Mouse (Mus musculus): ENCODE measurements around the gene Dcst1. TPM values are rescaled to one million over a fixed set of nuclear protein-coding genes. Genes with fewer than 3 reads are reported as not detected.
A peak's percentile ranks its signal among the peaks of the same experiment; 100 is the strongest.

The Dcst1 gene
- 2.9 and 3.3 TPM in 2 replicates for polyA plus RNA-seq (2015; fragmentation: Nextera tagmentation; extraction: Ambion mirVana)

GRCm38 (mm10) chr3:89365153-89365485, at the start of gene Dcst1:
Gene Dcst1 (minus strand): TSS chr3:89365253.
- Histone ChIP-seq H3K9ac (replicated peaks; ENCODE audit: low read length) (no peak within 1 kb of the TSS; the same call in 1 of the 2 replicates), H3K27me3 (ENCODE audit: insufficient read depth, low read length) (no peaks in the 10 kb centered on the region), H3K36me3 (ENCODE audit: insufficient read depth, low read length) (no peaks in the 10 kb centered on the region), H3K27ac (ENCODE audit: low read length) (peak within 1 kb of the TSS; percentile 75; the same call in 1 of the 2 replicates), H3K4me3 (ENCODE audit: low read length) (no peak within 1 kb of the TSS), H3K4me2 (replicated peaks; ENCODE audit: low read depth, low read length) (no peak within 1 kb of the TSS), H3K9me3 (ENCODE audit: low read length) (no peaks in the 10 kb centered on the region), H3K4me1 (ENCODE audit: insufficient read depth, low read length) (peaks cover 9% of the 10 kb centered on the region; the same call in 1 of the 2 replicates)
- ATAC-seq (ENCODE audit: low FRiP score, low TSS enrichment), result no peak
- WGBS, result 91% methylated on average over 11 of the region's 11 CpGs

DNA sequence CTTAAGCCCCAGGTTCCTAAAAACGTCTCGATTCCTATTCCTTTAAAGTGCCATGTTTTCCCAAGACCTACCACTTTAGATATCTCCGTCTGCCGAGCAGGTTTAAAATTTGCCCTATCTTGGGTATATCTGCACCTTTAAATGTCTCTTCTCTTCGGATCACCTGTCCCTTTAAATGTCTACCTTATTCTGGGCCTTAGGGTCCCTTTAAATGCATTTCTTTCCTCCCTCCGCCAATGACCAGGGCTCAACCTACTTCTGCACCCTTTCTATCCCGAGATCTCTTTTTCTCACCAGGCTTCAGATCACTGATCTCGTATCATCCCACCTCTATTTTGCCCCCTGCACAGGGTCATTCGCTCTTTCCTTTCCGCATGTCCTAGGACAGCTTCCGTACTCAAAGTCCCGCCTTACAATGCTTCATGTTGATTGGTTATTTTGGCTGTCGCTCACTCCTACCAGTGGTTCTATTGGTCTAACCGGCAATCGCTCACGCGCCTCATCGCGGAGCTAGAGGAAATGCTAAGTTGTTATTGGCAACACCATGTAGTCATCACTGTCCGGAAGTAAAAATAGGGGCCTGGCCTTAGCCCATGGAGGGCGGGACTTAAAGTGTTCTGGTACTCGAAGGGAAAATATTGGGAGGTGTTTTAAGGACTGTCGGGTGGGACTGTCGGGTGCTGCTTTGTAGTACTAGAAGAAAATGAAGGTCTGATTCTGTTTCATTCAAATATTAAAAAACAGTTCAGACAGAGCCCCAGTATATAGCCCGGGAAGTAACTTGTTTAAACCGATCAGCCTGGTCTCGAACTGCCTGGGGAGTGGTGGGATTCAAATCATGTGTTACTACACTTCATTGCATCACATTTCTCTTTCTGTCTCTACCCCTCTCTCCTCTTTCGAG, 46.7 kb upstream of the Dcst1 start, which contains the start of gene Flad1:
Gene Flad1 (minus strand): TSS at position 381 of the 904 bp plus-strand sequence.
- H3K36me3 ChIP-seq (ENCODE audit: insufficient read depth, low read length), result peaks cover 39% of the 10 kb centered on the region
- H3K9ac ChIP-seq (replicated peaks; ENCODE audit: low read length), result peak within 1 kb of the TSS; percentile 68
- H3K4me1 ChIP-seq (ENCODE audit: insufficient read depth, low read length), result peaks cover 12% of the 10 kb centered on the region
- H3K27me3 ChIP-seq (ENCODE audit: insufficient read depth, low read length), result no peaks in the 10 kb centered on the region
- 5% methylated on average over 28 of the region's 28 CpGs for WGBS
- H3K4me3 ChIP-seq (ENCODE audit: low read length), result peak within 1 kb of the TSS; percentile 67
- H3K4me2 ChIP-seq (replicated peaks; ENCODE audit: low read depth, low read length), result peak within 1 kb of the TSS; percentile 68
- H3K9me3 ChIP-seq (ENCODE audit: low read length), result no peaks in the 10 kb centered on the region
- H3K27ac ChIP-seq (ENCODE audit: low read length), result peak within 1 kb of the TSS; percentile 57
- ATAC-seq (ENCODE audit: low FRiP score, low TSS enrichment), result peak; percentile 100

- Histone ChIP-seq H3K36me3 (ENCODE audit: insufficient read depth, low read length) (peaks cover 34% of the 10 kb centered on the region), H3K9me3 (ENCODE audit: low read length) (no peaks in the 10 kb centered on the region), H3K9ac (replicated peaks; ENCODE audit: low read length) (peak overlapping the region; percentile 68), H3K27me3 (ENCODE audit: insufficient read depth, low read length) (no peaks in the 10 kb centered on the region), H3K4me1 (ENCODE audit: insufficient read depth, low read length) (peaks cover 7% of the 10 kb centered on the region), H3K27ac (ENCODE audit: low read length) (peak overlapping the region; percentile 57; the same call in 1 of the 2 replicates), H3K4me2 (replicated peaks; ENCODE audit: low read depth, low read length) (peak overlapping the region; percentile 68), H3K4me3 (ENCODE audit: low read length) (peak overlapping the region; percentile 67)
- no peak for ATAC-seq (ENCODE audit: low FRiP score, low TSS enrichment)
- WGBS, result 77% methylated on average over 10 of the region's 10 CpGs
These were observed 45.8 kb upstream of the Dcst1 start for GRCm38 (mm10) chr3:89410864-89411263.

DNA sequence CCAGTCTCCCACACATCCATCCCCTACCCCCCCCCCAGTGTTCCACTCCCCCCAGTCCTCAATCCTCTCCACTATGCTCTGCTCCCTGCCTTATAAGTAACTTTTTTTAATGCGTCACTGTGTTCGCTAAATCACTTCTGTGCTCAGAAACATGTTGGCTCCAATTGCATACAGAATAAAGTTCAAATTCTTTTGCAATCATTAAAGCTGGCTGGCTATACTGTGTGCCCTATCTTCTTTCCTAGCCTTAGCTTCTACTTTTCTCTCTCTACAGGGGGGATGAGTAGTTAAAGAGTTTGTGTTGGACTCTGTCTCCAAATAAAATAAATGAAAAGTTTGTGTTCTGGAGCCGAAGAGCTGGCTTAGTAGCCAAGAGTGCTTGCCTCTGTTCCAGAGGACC, 44.6 kb upstream of the Dcst1 start:
- Histone ChIP-seq H3K9me3 (ENCODE audit: low read length) (no peaks in the 10 kb centered on the region), H3K27me3 (ENCODE audit: insufficient read depth, low read length) (no peaks in the 10 kb centered on the region), H3K4me3 (ENCODE audit: low read length) (no peak overlapping the region), H3K9ac (replicated peaks; ENCODE audit: low read length) (no peak overlapping the region), H3K36me3 (ENCODE audit: insufficient read depth, low read length) (peaks cover 28% of the 10 kb centered on the region), H3K27ac (ENCODE audit: low read length) (no peak overlapping the region), H3K4me1 (ENCODE audit: insufficient read depth, low read length) (peaks cover 7% of the 10 kb centered on the region), H3K4me2 (replicated peaks; ENCODE audit: low read depth, low read length) (no peak overlapping the region)
- WGBS, result 91% methylated on average over 3 of the region's 3 CpGs
- no peak for ATAC-seq (ENCODE audit: low FRiP score, low TSS enrichment)

DNA sequence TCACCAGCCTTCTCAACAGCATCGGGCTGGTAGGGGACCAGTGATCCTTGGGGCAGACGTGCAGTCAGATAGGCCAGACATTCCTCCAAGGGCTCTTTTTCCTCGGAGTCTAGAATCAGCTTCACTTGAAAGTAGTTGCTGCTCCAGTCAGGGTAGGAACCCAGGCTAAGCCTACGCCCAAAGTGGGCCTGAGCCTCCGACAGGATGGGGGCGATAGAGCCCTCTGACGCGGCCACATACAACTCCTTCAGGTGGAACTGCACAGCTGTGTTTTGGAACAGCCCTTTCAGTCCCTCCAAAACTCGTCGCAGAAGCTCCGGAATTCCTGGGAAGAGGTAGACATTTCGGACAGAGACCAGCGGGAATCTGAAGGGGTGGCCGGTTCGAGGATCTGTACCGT, 43.4 kb upstream of the Dcst1 start:
- Histone ChIP-seq H3K9ac (replicated peaks; ENCODE audit: low read length) (no peak overlapping the region), H3K27me3 (ENCODE audit: insufficient read depth, low read length) (no peaks in the 10 kb centered on the region), H3K4me2 (replicated peaks; ENCODE audit: low read depth, low read length) (no peak overlapping the region), H3K4me3 (ENCODE audit: low read length) (no peak overlapping the region), H3K36me3 (ENCODE audit: insufficient read depth, low read length) (peaks cover 17% of the 10 kb centered on the region), H3K27ac (ENCODE audit: low read length) (no peak overlapping the region), H3K4me1 (ENCODE audit: insufficient read depth, low read length) (peaks cover 7% of the 10 kb centered on the region), H3K9me3 (ENCODE audit: low read length) (no peaks in the 10 kb centered on the region)
- WGBS, result 73% methylated on average over 16 of the region's 16 CpGs
- no peak for ATAC-seq (ENCODE audit: low FRiP score, low TSS enrichment)

DNA sequence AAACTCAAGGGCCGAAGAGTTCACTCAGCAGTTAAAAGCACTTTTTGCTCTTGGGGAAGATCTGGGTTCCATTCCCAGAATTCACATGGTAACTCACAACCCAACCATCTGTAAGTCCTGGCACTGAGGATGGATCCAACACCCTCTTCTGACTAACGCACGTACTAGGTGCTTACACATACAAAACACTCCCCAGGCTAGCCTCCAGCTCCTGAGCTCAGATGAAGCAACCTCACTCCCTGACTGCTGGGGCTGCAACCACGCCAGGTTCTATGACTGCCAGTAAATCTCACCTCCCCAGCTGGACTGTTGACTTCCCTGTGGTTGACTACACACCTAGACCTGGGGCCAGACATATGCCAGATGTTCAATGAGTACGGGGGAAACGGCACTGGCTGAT, 41.8 kb upstream of the Dcst1 start:
- no peak overlapping the region for H3K27ac ChIP-seq (ENCODE audit: low read length)
- no peaks in the 10 kb centered on the region for H3K27me3 ChIP-seq (ENCODE audit: insufficient read depth, low read length)
- H3K36me3 ChIP-seq (ENCODE audit: insufficient read depth, low read length), result peaks cover 29% of the 10 kb centered on the region
- no peak overlapping the region for H3K4me2 ChIP-seq (replicated peaks; ENCODE audit: low read depth, low read length)
- WGBS, result 93% methylated on average over 6 of the region's 6 CpGs
- no peak for ATAC-seq (ENCODE audit: low FRiP score, low TSS enrichment)
- no peaks in the 10 kb centered on the region for H3K9me3 ChIP-seq (ENCODE audit: low read length)
- no peak overlapping the region for H3K9ac ChIP-seq (replicated peaks; ENCODE audit: low read length)
- H3K4me3 ChIP-seq (ENCODE audit: low read length), result no peak overlapping the region
- H3K4me1 ChIP-seq (ENCODE audit: insufficient read depth, low read length), result peaks cover 7% of the 10 kb centered on the region

DNA sequence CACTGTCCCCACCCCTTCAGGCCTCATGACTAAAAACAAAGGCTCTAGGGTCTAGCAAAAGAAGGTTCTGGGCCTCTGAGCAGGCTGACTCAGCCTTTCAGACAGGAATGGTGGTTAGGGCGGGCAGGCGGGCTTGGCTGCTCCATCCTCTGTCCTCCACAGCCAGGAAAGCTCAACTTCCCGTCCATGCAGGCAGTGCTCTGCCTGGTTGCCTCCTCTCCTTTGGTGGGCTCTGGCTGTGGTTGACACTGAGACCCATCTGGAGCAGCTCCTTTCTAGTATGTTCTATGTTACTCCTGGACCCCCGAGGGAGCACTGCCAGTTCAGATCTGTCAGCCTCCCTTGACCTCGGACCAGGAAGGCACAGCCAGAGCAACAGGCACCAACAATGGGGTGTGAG, 37.6 kb upstream of the Dcst1 start, which contains the start of gene Lenep:
Gene Lenep (minus strand): TSS at position 101 of the 400 bp plus-strand sequence.
- H3K27me3 ChIP-seq (ENCODE audit: insufficient read depth, low read length), result no peaks in the 10 kb centered on the region
- H3K9ac ChIP-seq (replicated peaks; ENCODE audit: low read length), result no peak within 1 kb of the TSS
- H3K36me3 ChIP-seq (ENCODE audit: insufficient read depth, low read length), result peaks cover 28% of the 10 kb centered on the region
- H3K4me1 ChIP-seq (ENCODE audit: insufficient read depth, low read length), result no peaks in the 10 kb centered on the region
- no peak for ATAC-seq (ENCODE audit: low FRiP score, low TSS enrichment)
- H3K4me2 ChIP-seq (replicated peaks; ENCODE audit: low read depth, low read length), result no peak within 1 kb of the TSS
- no peaks in the 10 kb centered on the region for H3K9me3 ChIP-seq (ENCODE audit: low read length)
- H3K27ac ChIP-seq (ENCODE audit: low read length), result no peak within 1 kb of the TSS
- no peak within 1 kb of the TSS for H3K4me3 ChIP-seq (ENCODE audit: low read length)
- WGBS, result 80% methylated on average over 5 of the region's 5 CpGs

GRCm38 (mm10) chr3:89401329-89401728, 36.3 kb upstream of the Dcst1 start:
- ATAC-seq (ENCODE audit: low FRiP score, low TSS enrichment), result no peak
- H3K27ac ChIP-seq (ENCODE audit: low read length), result no peak overlapping the region
- no peaks in the 10 kb centered on the region for H3K27me3 ChIP-seq (ENCODE audit: insufficient read depth, low read length)
- H3K4me2 ChIP-seq (replicated peaks; ENCODE audit: low read depth, low read length), result no peak overlapping the region
- WGBS, result 86% methylated on average over 7 of the region's 7 CpGs
- H3K4me3 ChIP-seq (ENCODE audit: low read length), result no peak overlapping the region
- no peaks in the 10 kb centered on the region for H3K9me3 ChIP-seq (ENCODE audit: low read length)
- H3K9ac ChIP-seq (replicated peaks; ENCODE audit: low read length), result no peak overlapping the region
- H3K4me1 ChIP-seq (ENCODE audit: insufficient read depth, low read length), result peaks cover 6% of the 10 kb centered on the region; the same call in 1 of the 2 replicates
- H3K36me3 ChIP-seq (ENCODE audit: insufficient read depth, low read length), result peaks cover 26% of the 10 kb centered on the region

DNA sequence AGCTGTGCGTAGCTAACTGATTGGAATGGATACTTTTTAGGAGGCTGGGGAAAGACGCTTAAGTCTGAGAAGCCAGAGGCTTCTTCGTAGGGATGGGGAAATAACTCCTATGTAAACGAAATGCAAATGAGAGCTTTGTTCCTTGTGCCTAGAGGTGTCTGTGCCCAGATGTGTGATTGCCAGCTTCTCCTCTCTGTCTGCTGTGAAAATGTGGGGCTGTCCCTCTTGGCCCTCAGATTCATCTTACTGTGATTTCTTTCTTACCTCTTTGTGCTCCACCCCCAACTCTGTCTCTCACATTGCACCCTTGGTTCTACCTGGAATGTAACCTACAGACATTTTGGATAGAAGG, 31.6 kb upstream of the Dcst1 start:
- no peaks in the 10 kb centered on the region for H3K9me3 ChIP-seq (ENCODE audit: low read length)
- no peak for ATAC-seq (ENCODE audit: low FRiP score, low TSS enrichment)
- WGBS, result 2% methylated on average over 4 of the region's 4 CpGs
- H3K4me2 ChIP-seq (replicated peaks; ENCODE audit: low read depth, low read length), result peak overlapping the region; percentile 99
- H3K4me1 ChIP-seq (ENCODE audit: insufficient read depth, low read length), result peaks cover 26% of the 10 kb centered on the region
- 0 out of 2 replicates have a peak, but pooled peaks cover 5% of the 10 kb centered on the region for H3K36me3 ChIP-seq (ENCODE audit: insufficient read depth, low read length)
- H3K4me3 ChIP-seq (ENCODE audit: low read length), result peak overlapping the region; percentile 73
- peak overlapping the region; percentile 27 for H3K27ac ChIP-seq (ENCODE audit: low read length)
- no peaks in the 10 kb centered on the region for H3K27me3 ChIP-seq (ENCODE audit: insufficient read depth, low read length)
- peak overlapping the region; percentile 85 for H3K9ac ChIP-seq (replicated peaks; ENCODE audit: low read length)
